Mouse (Mus musculus) macrophage (primary cell): ENCODE results near the gene Ccdc77. TPM values are rescaled to one million over a fixed set of nuclear protein-coding genes. Genes with fewer than 3 reads are reported as not detected.
"Not testable (repeated sequence)": the region's sequence is repeated elsewhere in the genome, so short reads cannot be mapped to it uniquely, and the experiment has no call there.

Experiments
- H3K27ac ChIP-seq: fragments of 350-480 bp; formaldehyde crosslinking; 2 replicates; pipeline ENCODE4 v1.9.0; 2021
- H3K36me3 ChIP-seq: fragments of 350-480 bp; formaldehyde crosslinking; 2 replicates; pipeline ENCODE4 v1.9.0; 2021; ENCODE audit errors: inconsistent target
- H3K4me3 ChIP-seq: fragments of 350-480 bp; formaldehyde crosslinking; 2 replicates; pipeline ENCODE4 v1.9.0; 2021; ENCODE audit errors: inconsistent target
- H3K79me2 ChIP-seq: fragments of 350-480 bp; formaldehyde crosslinking; 2 replicates; pipeline ENCODE4 v1.9.0; 2021; ENCODE audit errors: inconsistent target
- WGBS: methylation state at CpG from one replicate; pipeline ENCODE4 v1.1.7; 2026; ENCODE audit warnings: inconsistent platforms; ENCODE audit not compliant: missing documents; 5-methylcytosine and 5-hydroxymethylcytosine counted together
- polyA plus RNA-seq: library from polyadenylated mRNA; stranded (reverse); fragments of 250-400 nt; gene quantifications from 3 replicates; pipeline ENCODE4 v1.2.4, GENCODE M21; 2018; ENCODE audit warnings: inconsistent platforms

The Ccdc77 gene
- polyA plus RNA-seq, 1 experiment from 2014 or later = 6.9 TPM

DNA sequence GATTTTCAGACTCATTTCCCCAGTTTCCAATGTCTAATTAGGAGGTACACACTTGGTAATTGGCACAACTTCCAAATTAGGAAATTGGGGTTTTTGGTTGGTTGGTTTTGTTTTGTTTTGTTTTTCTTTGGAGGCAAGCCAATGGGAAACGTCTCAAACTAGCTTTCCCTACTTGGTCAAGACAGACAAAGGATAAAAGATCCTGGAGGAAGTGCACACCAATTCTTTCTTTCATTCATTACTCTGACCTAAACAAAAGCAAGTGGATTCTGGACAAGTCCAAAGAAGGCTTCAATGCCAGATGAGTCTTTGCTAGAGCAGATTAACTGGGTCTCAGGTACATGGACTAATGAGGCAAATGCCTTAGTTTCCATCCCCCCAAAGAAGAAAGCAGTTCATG, 20.2 kb downstream of the Ccdc77 start:
- Histone ChIP-seq H3K36me3 (peaks cover 12% of the 10 kb centered on the region; the same call in 1 of the 2 replicates), H3K4me3 (no peak overlapping the region), H3K27ac (no peak overlapping the region), H3K79me2 (no peaks in the 10 kb centered on the region)
- 80% methylated on average over 1 of the region's 1 CpGs for WGBS

DNA sequence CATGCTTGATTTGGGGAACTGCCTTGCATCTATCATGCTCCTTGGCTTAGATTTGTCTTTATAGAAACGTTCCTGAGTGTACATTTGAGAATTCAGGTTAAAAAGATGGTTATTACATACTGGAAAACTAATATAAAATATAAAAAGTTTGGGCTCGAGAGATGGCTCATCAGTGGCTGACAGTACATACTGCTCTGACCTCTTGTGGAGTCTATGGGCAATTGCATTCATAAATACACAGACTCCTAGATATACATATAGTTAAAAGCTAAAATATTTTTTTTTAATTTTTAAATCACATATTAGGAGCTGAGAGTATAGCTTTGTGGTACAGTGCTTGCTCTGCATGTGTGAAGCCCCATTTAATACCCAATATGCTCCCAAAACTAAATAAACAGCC, 31.8 kb downstream of the Ccdc77 start:
- Histone ChIP-seq H3K79me2 (no peaks in the 10 kb centered on the region), H3K36me3 (peaks cover 28% of the 10 kb centered on the region; the same call in 1 of the 2 replicates), H3K27ac (no peak overlapping the region), H3K4me3 (no peak overlapping the region)
- 86% methylated on average over 2 of the region's 2 CpGs for WGBS

DNA sequence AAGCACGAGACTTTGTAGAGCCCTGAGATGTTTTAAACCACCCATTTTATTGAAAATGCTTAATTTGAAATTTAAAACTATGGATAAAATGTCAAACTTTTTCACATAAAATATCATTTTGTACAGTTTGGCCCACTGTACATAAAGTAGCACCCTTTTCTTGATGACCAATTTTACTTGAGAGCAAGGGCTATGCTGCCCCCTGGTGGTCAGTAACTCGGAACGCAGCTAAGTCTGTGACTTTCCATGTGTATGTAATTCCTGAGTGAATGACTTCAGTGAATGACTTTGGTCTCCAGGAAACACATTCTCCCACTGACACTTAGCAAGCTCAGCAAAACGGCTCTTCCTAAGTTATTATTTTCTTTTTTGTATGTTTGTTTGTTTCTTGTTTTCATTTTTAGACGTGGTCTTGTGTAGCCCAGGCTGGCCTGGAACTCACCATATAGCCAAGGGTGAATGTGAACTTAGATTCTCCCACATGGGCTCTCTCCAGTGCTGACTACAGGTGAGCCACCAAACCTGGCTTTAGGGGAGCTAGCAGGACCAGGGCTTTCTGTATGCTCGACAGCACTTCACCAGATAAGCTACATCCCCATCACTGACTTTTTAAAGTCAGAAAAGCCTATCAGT, 39.8 kb downstream of the Ccdc77 start:
- H3K4me3 ChIP-seq = no peak overlapping the region
- 48% methylated on average over 6 of the region's 6 CpGs for WGBS

DNA sequence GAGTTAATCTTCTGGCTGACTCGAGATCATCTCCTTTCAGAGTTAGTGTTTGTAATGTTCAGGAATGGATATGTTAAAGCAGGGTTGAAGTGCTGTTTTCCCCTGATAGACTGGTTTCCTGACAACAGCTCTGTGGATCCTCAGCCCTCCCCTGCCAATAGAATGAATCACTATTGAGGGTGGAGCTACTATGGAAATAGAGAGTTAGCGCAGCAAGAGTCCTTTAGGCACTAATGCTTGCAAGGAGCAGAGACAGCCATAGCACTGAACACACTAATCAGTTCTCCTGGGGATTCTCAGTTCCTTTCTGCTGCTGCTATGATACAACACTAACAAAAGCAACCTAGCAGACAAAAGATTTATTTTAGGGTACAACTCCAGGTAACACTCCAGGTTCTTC, 43.8 kb downstream of the Ccdc77 start:
- H3K27ac ChIP-seq = no peak overlapping the region
- H3K36me3 ChIP-seq = peaks cover 4% of the 10 kb centered on the region; the same call in 1 of the 2 replicates
- no peak overlapping the region for H3K4me3 ChIP-seq
- WGBS = 77% methylated on average over 2 of the region's 2 CpGs
- H3K79me2 ChIP-seq = no peaks in the 10 kb centered on the region

More for the DNA sequence above, 39.8 kb downstream of the Ccdc77 start:
- Histone ChIP-seq H3K36me3 (peaks cover 9% of the 10 kb centered on the region; the same call in 1 of the 2 replicates), H3K27ac (no peak overlapping the region), H3K79me2 (no peaks in the 10 kb centered on the region)

DNA sequence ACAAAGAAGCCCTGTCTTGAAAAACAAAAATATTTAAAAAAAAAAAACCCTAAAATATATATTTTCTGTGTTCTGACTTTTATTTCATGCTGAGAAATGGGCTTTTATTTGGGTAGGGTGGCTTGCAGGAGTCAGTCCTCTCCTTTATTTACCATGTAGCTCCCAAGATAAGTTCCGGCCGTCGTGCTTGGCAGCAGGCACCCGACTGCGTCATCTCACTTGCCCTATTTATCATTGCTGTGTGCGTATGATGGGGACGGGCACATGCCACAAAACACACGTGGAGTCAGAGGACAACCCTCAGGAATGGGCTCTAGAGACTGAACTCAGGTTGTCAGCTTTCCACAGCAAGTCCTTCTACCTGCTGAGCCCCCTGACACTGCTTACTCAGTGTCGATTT, 45.0 kb downstream of the Ccdc77 start:
- H3K4me3 ChIP-seq = no peak overlapping the region
- 94% methylated on average over 9 of the region's 9 CpGs for WGBS
- H3K27ac ChIP-seq = no peak overlapping the region
- H3K79me2 ChIP-seq = no peaks in the 10 kb centered on the region
- no peaks in the 10 kb centered on the region for H3K36me3 ChIP-seq

DNA sequence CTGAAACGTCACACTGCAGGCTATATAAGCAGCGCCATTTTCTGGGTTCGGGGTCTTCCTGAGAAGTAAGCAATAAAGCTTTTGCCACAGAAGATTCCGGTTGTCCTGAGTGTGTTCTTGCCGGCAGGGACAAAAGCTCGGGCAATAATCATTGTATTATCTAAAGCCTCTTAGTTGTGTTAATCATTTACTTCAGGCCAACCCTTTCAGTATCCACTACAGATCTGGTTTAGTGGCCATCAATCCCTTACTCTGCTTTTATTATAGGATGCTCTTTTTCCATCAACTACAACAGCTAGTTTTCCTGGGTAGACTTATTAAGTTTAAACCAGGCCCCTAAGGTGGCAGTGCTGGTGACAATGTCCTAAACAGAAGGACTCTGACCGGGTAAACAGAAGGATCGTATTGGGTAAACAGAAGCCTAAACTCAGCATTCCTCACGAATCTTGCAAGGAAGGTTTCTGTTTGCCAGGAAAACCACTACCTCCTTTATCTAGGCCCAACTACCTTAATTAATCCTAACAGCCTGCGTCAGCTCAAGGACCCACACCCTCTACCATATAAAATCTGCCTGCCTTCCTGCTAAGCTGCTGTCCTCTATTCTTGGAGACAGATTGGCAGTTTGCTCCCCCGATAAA, 45.8 kb downstream of the Ccdc77 start:
- no peak overlapping the region for H3K4me3 ChIP-seq
- WGBS = 87% methylated on average over 10 of the region's 11 CpGs
- no peaks in the 10 kb centered on the region for H3K36me3 ChIP-seq

DNA sequence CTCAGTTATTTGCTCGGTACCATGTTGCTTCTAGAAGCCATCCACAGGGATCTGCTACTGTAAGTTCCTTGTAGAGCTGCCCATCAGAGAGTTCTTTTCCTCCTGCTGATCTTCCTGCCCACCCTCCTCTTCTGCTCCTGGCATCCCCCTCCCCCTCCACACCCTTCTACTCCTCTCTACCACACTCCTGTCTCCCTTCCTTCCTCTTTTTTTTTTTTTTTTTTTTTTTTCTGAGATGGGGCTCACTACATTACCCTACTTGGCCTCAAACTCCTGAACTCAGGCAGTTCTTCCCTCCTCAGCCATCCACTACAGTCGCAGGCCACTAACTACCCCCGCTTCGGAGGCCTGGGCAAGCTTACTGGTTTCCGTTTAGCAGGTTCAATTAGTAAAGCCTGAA, 51.7 kb downstream of the Ccdc77 start:
- 15% methylated on average over 5 of the region's 5 CpGs for WGBS
- H3K79me2 ChIP-seq = no peaks in the 10 kb centered on the region
- H3K27ac ChIP-seq = no peak overlapping the region
- H3K4me3 ChIP-seq = no peak overlapping the region
- no peaks in the 10 kb centered on the region for H3K36me3 ChIP-seq

More for the DNA sequence above, 45.8 kb downstream of the Ccdc77 start:
- Histone ChIP-seq H3K79me2 (no peaks in the 10 kb centered on the region), H3K27ac (no peak overlapping the region)

DNA sequence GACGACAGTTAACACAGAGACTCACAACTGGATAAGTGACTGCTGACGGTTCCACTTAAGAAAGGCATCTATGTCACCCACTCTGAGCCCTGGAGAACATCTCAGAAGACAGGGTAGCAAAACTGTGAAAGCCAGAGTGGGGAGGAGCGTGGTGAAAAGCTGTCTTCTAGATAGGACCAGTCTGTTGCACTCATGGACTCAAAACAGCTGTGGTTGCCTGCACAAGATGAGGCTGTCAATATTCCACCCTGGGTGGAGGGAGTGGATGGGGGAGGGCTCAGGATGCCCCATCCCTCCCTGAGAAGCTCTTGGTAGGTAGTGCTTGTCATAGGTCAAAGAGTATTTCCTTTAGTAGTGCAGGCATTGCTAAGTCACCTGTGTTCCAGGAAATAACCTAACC, 54.4 kb downstream of the Ccdc77 start:
- no peak overlapping the region for H3K27ac ChIP-seq
- 88% methylated on average over 2 of the region's 3 CpGs for WGBS
- H3K36me3 ChIP-seq = no peaks in the 10 kb centered on the region
- no peaks in the 10 kb centered on the region for H3K79me2 ChIP-seq
- H3K4me3 ChIP-seq = no peak overlapping the region

DNA sequence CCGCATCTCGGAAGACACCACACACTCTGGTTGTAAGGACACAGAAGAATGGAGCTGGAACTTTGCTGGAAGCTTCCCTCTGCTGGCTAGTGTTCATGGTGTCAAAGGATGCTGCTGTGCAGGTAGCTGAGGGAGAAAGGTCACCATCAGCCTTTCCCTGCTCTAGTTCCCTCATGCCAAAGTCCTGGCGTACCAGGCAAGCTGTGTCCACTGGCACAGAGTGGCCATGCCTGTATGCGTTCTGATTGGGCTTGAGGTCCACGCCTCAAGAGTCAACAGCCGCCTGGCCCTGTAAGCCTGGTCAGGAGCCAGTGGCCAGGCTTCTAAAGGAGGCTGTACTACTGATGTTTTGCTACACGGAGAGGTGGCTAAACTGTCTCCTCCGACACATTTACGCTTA, 54.8 kb downstream of the Ccdc77 start:
- H3K27ac ChIP-seq = no peak overlapping the region
- no peaks in the 10 kb centered on the region for H3K79me2 ChIP-seq
- H3K36me3 ChIP-seq = no peaks in the 10 kb centered on the region
- WGBS = 98% methylated on average over 9 of the region's 9 CpGs
- no peak overlapping the region for H3K4me3 ChIP-seq

DNA sequence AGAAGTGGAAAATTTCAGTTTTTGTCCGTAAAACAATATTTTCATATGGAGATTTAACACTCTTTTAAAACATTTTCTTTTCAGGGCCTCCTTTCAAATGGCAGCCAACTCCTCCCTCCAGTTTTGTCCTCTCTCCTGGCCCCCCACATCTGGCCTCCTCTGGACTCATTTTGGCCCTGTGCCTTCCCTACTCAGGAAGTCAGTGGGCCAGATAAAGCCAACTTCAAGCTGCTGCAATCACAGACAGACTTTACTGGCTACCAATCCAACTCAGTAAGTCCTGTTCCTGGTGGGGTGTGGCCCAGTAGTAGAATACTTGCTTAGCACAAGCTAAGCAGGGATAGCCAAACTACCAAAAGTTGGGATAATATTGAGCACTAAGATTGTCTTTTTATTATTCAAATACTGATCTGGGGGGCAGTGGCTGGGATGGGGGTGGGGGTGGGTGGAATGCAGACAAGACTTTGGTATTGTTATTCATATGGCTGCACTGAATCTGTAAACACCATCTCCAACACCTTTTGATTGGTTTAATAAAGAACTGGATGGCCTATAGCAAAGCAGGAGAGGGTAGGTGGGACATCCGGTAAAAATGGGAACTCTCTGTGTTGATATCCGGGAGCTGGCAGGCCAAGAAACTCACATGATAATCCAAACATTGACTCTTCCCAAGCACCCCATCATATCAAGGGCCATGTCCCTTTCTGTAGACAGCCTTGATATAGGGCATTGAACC, 57.1 kb downstream of the Ccdc77 start:
- Histone ChIP-seq H3K36me3 (no peaks in the 10 kb centered on the region), H3K79me2 (no peaks in the 10 kb centered on the region), H3K27ac (no peak overlapping the region), H3K4me3 (no peak overlapping the region)
- 77% methylated on average over 3 of the region's 3 CpGs for WGBS

DNA sequence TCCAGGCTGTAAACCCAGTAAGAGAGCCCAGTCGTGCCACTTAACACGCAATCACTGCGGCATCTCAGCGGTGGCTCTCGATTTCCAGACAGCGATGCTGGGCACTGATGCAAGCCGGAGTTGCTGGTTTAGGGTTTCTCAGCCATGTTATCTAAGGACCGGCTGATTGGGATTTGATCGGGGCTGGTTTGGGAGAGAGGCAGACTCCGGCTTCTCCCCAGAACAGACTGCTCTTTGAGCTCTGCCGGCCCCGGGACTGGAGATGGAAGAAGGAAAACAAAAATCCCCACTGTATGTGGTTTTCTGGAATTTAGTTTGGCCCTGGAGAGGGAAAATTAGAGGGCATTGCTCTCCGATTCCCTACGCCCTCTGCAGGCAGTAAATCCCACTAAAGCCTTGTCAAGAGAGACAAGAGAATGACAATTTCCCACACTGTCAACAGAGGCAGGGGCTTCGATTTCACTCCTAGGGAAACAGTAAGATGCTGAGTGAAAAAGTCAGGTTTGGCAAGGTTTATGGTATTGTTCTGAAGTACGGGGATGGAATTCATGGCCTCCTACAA, 61.3 kb downstream of the Ccdc77 start:
- H3K79me2 ChIP-seq = no peaks in the 10 kb centered on the region
- 46% methylated on average over 16 of the region's 16 CpGs for WGBS
- no peak overlapping the region for H3K27ac ChIP-seq
- no peaks in the 10 kb centered on the region for H3K36me3 ChIP-seq
- H3K4me3 ChIP-seq = no peak overlapping the region

DNA sequence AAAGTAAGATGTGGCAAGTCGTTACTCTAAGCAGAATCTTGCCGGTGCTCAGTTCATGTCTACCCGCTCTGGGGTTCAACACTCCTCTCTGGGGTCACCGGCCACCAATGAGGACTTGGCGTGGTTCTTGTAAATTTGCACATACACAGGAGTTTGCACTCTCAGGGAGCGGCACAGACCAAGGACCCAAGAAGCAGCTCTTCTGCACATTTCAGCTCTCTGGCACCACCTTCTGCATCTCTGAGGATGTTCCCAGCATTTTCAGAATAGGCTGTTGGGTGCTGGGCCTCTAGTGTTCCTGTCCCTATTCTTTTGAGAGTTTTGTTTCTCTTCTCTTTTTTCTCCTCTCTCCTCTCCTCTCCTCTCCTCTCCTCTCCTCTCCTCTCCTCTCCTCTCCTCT, 63.0 kb downstream of the Ccdc77 start:
- no peaks in the 10 kb centered on the region for H3K79me2 ChIP-seq
- H3K36me3 ChIP-seq = no peaks in the 10 kb centered on the region
- WGBS = 27% methylated on average over 6 of the region's 6 CpGs

DNA sequence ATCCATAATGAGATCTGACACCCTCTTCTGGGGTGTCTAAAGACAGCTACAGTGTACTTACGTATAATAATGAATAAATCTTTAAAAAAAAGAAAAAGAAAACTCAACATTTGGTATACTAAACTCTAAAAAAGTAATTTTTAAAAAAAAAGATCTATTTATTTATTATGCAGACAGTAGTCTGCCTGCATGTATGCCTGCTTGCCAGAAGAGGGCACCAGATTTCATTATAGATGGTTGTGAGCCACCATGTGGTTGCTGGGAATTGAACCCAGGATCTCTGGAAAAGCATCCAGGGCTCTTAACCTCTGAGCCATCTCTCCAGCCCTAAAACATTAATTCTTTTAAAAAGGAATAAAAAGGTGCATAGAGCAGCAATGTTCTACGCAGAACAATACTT, 67.6 kb downstream of the Ccdc77 start:
- not testable (repeated sequence) for H3K79me2 ChIP-seq, H3K27ac ChIP-seq, H3K4me3 ChIP-seq, H3K36me3 ChIP-seq
- 94% methylated on average over 2 of the region's 2 CpGs for WGBS

More for the DNA sequence above, 63.0 kb downstream of the Ccdc77 start:
- Histone ChIP-seq H3K27ac (no peak overlapping the region), H3K4me3 (no peak overlapping the region)

DNA sequence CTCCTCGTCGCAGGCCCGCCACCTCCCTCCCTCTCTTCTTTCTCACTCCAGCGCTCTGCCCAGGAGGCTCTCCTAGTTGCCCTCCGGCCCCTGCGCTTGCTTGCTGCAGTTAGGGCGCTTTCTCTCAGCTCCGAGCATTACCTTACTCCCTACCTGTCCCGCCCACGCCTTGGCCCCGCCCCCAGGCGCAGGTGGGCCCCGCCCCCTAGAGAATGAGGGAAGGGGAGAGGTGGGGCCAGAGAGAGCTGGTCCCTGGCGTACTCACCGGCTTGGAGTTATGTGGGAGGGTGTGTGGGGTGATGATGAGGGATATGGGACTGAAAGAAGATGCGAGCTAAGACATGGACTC, 69.4 kb downstream of the Ccdc77 start:
- 2% methylated on average over 11 of the region's 16 CpGs for WGBS
- no peaks in the 10 kb centered on the region for H3K36me3 ChIP-seq

More for the DNA sequence above, 69.4 kb downstream of the Ccdc77 start:
- Histone ChIP-seq H3K27ac (no peak overlapping the region), H3K4me3 (no peak overlapping the region), H3K79me2 (no peaks in the 10 kb centered on the region)
